Mouse (Mus musculus): ENCODE measurements around the gene Gtpbp2. TPM values are rescaled to one million over a fixed set of nuclear protein-coding genes. Genes with fewer than 3 reads are reported as not detected.

Gene Gtpbp2
- polyA plus RNA-seq, 1 experiment, result 161 TPM

- no peak overlapping the region for H3K4me3 ChIP-seq (ENCODE audit: insufficient read depth, low read length)
- H3K27ac ChIP-seq (ENCODE audit: insufficient read depth, low read length), result no peak overlapping the region
- TF ChIP-seq CTCF (IDR thresholded peaks at IDR 0.05; ENCODE audit: extremely low read depth, insufficient read depth, low read length) (no peak), POLR2A (IDR thresholded peaks at IDR 0.05; ENCODE audit: extremely low read depth, insufficient read depth, low read length) (no peak)
- no peaks in the 10 kb centered on the region; the same call in 1 of the 2 replicates for H3K4me1 ChIP-seq (ENCODE audit: control insufficient read depth, insufficient read depth, low read length)
Observed at GRCm38 (mm10) chr17:46126608-46127007, 34.2 kb upstream of the Gtpbp2 start.

- no peak for TF ChIP-seq POLR2A (IDR thresholded peaks at IDR 0.05; ENCODE audit: extremely low read depth, insufficient read depth, low read length)
- TF ChIP-seq CTCF (IDR thresholded peaks at IDR 0.05; ENCODE audit: extremely low read depth, insufficient read depth, low read length), result no peak
- Histone ChIP-seq H3K4me1 (ENCODE audit: control insufficient read depth, insufficient read depth, low read length) (no peaks in the 10 kb centered on the region; the same call in 1 of the 2 replicates), H3K4me3 (ENCODE audit: insufficient read depth, low read length) (no peak overlapping the region), H3K27ac (ENCODE audit: insufficient read depth, low read length) (no peak overlapping the region)
Observed at GRCm38 (mm10) chr17:46127814-46128493, 32.9 kb upstream of the Gtpbp2 start.

DNA sequence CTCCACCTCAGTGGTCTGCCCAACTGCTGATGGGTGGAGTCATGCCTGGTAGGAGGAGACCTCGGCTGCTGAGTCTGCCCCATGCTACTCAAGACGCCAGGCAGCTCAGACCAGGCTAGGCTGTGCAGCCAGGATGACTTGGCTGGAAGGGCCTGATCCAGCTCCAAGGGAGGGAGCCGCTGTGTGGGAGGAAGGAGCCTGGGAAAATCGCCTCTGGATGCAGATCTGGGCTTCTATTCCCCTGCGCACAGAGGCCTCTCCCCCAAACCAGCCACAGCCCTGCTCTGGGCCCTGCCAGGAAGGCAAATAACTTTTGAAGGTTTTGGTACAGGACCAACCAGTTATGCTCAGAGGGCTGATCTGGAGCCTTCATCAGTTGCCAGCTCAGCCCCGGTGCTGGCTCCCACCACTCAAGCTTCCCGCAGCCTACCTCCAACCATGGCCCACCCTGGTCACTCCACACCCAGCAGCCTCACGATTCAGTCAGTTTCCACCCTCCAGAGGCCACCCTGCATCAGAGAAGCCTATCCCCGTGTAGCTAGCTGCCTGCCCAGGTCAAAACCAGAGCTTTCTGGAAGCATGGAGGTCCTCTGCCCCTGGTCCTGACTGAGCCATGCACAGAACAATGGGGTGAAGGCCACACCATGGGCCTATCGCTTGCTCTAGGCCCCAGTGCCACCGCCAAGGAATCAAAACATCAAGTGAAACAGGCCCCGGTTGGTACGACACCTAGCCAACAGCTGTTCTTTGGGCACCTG is 30.9 kb upstream of the Gtpbp2 start:
- Histone ChIP-seq H3K4me3 (ENCODE audit: insufficient read depth, low read length) (no peak overlapping the region), H3K4me1 (ENCODE audit: control insufficient read depth, insufficient read depth, low read length) (no peaks in the 10 kb centered on the region; the same call in 1 of the 2 replicates), H3K27ac (ENCODE audit: insufficient read depth, low read length) (no peak overlapping the region; the same call in 1 of the 2 replicates)
- TF ChIP-seq CTCF (IDR thresholded peaks at IDR 0.05; ENCODE audit: extremely low read depth, insufficient read depth, low read length) (no peak), POLR2A (IDR thresholded peaks at IDR 0.05; ENCODE audit: extremely low read depth, insufficient read depth, low read length) (peak; percentile 19; the same call in 1 of the 2 replicates)

DNA sequence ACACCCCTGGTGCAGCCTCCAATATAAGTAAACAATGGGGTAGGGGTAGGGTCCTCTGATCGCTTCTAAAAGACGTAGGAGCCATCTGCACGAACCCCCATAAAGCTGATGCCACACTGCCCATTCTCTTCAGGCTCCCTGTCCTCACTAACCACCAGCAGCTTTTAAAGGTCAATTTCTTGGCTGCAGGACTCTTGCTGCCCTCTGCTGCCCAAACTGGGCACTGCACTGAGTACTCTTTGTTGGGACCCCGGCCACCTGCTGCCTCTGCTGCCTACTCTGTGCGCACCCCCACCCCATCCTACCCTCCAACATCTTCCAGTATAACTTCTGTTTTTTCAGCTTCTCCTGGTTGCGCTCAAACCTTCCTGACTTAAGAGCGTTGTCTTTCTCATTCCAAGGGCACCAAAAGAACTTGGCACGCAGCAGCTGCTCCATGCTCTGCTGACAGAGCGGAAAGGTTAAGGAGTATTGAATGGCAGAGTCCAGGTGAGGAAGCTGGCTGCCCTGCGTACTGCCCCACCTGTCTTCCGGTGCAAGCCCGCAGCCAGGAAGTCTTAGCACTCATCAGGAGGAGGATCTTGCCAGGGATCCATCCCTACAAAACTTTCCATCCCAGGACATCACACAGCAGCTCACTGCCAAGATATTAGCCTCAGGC is 28.6 kb upstream of the Gtpbp2 start:
- Histone ChIP-seq H3K4me3 (ENCODE audit: insufficient read depth, low read length) (no peak overlapping the region), H3K27ac (ENCODE audit: insufficient read depth, low read length) (no peak overlapping the region), H3K4me1 (ENCODE audit: control insufficient read depth, insufficient read depth, low read length) (no peaks in the 10 kb centered on the region; the same call in 1 of the 2 replicates)
- TF ChIP-seq POLR2A (IDR thresholded peaks at IDR 0.05; ENCODE audit: extremely low read depth, insufficient read depth, low read length), result no peak
- peak; percentile 77 for TF ChIP-seq CTCF (IDR thresholded peaks at IDR 0.05; ENCODE audit: extremely low read depth, insufficient read depth, low read length)

GRCm38 (mm10) chr17:46132862-46133261 is 28.0 kb upstream of the Gtpbp2 start:
- Histone ChIP-seq H3K4me1 (ENCODE audit: control insufficient read depth, insufficient read depth, low read length) (no peaks in the 10 kb centered on the region; the same call in 1 of the 2 replicates), H3K27ac (ENCODE audit: insufficient read depth, low read length) (no peak overlapping the region), H3K4me3 (ENCODE audit: insufficient read depth, low read length) (no peak overlapping the region)
- TF ChIP-seq CTCF (IDR thresholded peaks at IDR 0.05; ENCODE audit: extremely low read depth, insufficient read depth, low read length) (no peak), POLR2A (IDR thresholded peaks at IDR 0.05; ENCODE audit: extremely low read depth, insufficient read depth, low read length) (no peak)

GRCm38 (mm10) chr17:46138563-46139236 is 22.1 kb upstream of the Gtpbp2 start:
- TF ChIP-seq CTCF (IDR thresholded peaks at IDR 0.05; ENCODE audit: extremely low read depth, insufficient read depth, low read length), result no peak
- TF ChIP-seq POLR2A (IDR thresholded peaks at IDR 0.05; ENCODE audit: extremely low read depth, insufficient read depth, low read length), result no peak
- no peak overlapping the region for H3K27ac ChIP-seq (ENCODE audit: insufficient read depth, low read length)
- H3K4me1 ChIP-seq (ENCODE audit: control insufficient read depth, insufficient read depth, low read length), result no peaks in the 10 kb centered on the region; the same call in 1 of the 2 replicates
- H3K4me3 ChIP-seq (ENCODE audit: insufficient read depth, low read length), result no peak overlapping the region

- Histone ChIP-seq H3K4me3 (ENCODE audit: insufficient read depth, low read length) (no peak overlapping the region), H3K4me1 (ENCODE audit: control insufficient read depth, insufficient read depth, low read length) (no peaks in the 10 kb centered on the region; the same call in 1 of the 2 replicates), H3K27ac (ENCODE audit: insufficient read depth, low read length) (no peak overlapping the region)
- no peak for TF ChIP-seq POLR2A (IDR thresholded peaks at IDR 0.05; ENCODE audit: extremely low read depth, insufficient read depth, low read length)
- no peak for TF ChIP-seq CTCF (IDR thresholded peaks at IDR 0.05; ENCODE audit: extremely low read depth, insufficient read depth, low read length)
Observed at GRCm38 (mm10) chr17:46139872-46140271, 21.0 kb upstream of the Gtpbp2 start.

DNA sequence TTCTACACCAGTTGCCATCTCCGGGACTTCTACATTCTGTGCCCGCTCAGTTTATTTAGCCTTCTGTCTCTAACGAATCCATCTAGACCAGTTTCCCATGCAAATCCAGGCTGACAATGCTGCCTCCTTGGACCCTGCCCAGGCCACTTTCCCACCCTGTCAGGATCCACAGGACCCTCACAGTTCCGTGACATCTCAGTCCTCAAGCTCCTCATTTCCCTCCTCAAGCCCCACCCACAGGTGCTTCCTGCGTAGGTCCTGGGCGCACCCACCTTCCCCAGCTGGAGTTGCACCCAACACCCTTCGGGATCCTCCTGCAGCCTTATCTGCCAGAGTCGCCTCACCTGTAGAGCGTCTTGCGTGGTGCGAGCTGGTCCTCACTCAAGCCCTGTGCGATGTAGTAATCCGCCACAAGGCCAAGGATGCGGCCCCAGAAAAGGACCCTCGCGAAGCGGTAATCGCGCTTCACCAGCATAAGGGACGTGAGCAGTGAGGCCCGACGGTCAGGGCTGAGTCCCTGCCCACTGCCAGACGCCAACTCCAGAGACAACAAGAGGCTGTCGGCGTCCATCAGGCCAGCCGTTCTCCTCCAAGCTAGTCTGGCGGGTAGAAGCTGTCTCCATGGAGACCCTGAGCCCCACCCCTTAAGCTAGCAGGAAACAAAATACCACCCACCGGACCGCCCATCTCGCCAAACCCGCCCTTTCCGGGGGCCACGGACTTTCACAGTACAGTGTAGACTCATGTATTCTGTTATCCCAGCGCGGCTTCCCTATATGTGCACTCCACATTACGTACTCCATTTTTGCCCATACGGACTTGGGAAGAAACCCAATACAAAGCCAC is 17.0 kb upstream of the Gtpbp2 start, which contains the start of gene Rsph9:
Rsph9 (minus strand) TSS at position 639 of the 846 bp plus-strand sequence.
- TF ChIP-seq POLR2A (IDR thresholded peaks at IDR 0.05; ENCODE audit: extremely low read depth, insufficient read depth, low read length), result peak; percentile 68; the same call in 1 of the 2 replicates
- no peak for TF ChIP-seq CTCF (IDR thresholded peaks at IDR 0.05; ENCODE audit: extremely low read depth, insufficient read depth, low read length)
- Histone ChIP-seq H3K27ac (ENCODE audit: insufficient read depth, low read length) (no peak within 1 kb of the TSS), H3K4me1 (ENCODE audit: control insufficient read depth, insufficient read depth, low read length) (no peaks in the 10 kb centered on the region; the same call in 1 of the 2 replicates), H3K4me3 (ENCODE audit: insufficient read depth, low read length) (peak within 1 kb of the TSS; percentile 76)
